Mouse (Mus musculus) gastrocnemius, postnatal 10 days (tissue): ENCODE results near the gene Gm3453. TPM values are rescaled to one million over a fixed set of nuclear protein-coding genes. Genes with fewer than 3 reads are reported as not detected.
A peak's percentile ranks its signal among the peaks of the same experiment; 100 is the strongest.
"Not testable (repeated sequence)": the region's sequence is repeated elsewhere in the genome, so short reads cannot be mapped to it uniquely, and the experiment has no call there.

Source experiments
- DNase-seq: peaks from one replicate; pipeline ENCODE4 v3.0.0; 2021; ENCODE audit warnings: mixed read lengths
- long read RNA-seq, 2 experiments: library from polyadenylated mRNA; stranded (forward); transcript quantifications; one replicate each; pipeline ENCODE4 v2.0.0; 2021
- total RNA-seq, 2 experiments: library from RNA; stranded (reverse); gene quantifications; 2 replicates each; pipeline ENCODE4 v1.2.3; 2021

The Gm3453 gene
- not detected for total RNA-seq
- long read RNA-seq, experiment 1, result 0 reads
- long read RNA-seq, experiment 2, result 0 reads

DNA sequence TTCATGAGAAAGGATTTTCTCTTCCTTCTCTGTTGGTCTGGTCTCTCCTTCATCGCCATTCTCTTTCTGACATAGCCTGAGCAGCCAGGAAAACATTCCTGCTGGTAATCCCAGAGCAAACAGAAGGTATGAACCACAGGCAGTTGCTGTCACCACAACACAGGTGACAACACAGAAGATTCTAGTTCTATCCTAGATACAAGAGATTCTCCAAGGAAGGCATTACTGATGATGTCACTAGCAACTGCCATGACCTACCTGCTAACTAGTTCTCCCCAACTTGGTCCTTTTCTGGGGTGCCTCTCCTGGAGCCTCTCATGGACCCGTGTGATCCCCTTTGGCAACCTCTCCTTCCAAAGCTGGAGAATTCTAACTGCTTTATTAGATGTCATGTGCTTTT lies at the start of gene Gm3453:
Gene Gm3453 (minus strand): TSS at position 101 of the 400 bp plus-strand sequence.
- DNase-seq, result not testable (repeated sequence)

DNA sequence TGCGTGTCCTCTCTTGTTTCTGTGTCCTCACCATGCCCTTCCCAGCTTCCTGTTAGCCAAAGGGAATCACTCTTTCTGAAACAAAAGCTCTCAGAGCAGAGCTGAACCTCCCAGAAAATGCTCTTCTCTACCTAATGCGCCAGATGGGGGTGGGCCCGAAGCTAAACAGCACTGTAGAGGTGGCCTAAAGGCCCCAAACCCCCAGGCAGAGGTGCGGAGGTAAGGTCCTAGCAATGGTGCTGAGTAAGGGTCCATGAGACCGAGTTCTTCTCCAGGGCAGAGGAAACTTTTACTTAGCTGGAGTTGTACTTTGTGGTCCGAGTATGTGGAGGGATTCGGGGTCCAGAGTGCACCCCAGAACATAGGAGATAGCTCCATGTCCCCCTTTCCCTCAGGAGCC lies 8.2 kb upstream of the Gm3453 start:
- DNase-seq, result peak; percentile 8

DNA sequence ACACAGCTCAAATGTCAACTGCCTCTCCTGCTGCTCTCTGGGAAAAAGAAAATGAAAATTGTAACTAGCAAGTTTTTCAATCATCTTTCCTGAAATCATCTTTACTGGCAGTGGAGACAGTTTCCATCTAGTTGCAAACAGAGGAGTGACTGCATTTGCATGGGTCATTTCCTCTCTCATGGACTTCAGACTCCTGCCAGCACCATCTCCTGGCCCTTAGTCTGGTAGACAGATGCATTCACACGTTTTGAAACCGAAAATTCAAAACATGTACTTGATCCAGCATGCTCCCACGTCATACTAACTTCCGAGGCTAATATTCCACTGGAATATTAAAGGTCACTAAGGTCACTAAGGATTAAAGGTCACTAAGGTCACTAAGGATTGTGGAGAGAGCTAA lies 16.5 kb downstream of the Gm3453 start:
- not testable (repeated sequence) for DNase-seq

DNA sequence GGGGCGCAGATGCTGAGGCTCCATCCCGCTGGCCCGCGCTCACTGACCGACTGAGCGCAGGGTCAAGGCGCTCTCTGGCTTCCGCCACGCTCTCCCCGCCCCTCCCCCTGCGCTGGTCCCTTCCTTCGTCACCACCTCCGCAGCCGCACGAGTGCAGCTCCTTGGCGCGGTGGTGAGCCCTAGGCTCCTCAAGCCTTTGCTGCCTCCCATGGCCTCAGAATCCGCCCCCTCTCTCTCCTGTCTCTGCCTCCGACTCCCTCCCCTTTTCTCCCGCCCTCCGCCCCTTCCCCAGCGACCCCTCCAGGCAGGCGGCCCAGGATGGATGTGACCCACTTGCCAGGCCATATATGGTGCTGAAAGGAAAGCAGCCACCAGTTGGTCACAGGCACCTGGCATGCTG lies 17.3 kb downstream of the Gm3453 start, which contains the start of gene Gm3248:
Gene Gm3248 (minus strand): TSS at position 111 of the 400 bp plus-strand sequence.
- DNase-seq, result peak; percentile 12

DNA sequence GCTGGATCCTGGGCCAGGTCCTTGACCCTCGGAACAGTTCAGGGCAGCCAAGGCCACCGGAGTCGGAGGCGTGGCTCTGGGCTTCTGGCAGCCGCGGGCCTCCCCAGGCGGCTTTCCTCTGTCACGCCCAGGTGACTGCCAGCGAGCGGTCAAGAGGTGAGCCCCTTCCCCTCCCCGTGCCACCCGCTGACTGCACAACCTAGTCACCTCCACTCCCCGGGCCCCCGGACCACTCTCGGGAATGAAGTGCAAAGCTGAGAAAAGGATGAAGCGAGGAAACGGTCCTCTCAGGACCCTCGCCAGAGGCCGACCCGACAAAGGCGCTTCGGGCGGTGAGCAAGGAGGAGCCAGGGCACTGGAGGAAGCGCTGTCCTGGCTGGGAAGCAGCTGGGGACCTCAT lies 17.8 kb downstream of the Gm3453 start:
- DNase-seq, result peak; percentile 8

DNA sequence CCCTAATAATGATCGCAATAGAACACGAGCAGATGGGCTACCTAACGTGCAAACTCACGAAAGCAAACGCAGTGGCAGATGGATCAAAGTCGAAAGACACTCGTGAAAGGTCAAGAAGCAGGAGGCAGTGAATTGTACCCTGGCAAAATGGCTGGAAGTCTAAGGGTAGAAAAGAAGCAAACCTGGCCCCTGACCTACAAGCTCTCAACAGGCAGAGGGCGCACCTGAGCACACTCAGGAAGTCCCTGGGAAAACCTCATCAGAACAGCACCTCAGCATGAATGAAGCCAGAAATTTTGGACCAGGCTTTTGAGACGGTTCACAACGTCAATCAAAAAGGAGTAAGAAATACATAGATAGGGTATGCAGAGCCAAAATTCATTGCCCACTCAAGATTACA lies 18.5 kb downstream of the Gm3453 start:
- DNase-seq, result not testable (repeated sequence)

DNA sequence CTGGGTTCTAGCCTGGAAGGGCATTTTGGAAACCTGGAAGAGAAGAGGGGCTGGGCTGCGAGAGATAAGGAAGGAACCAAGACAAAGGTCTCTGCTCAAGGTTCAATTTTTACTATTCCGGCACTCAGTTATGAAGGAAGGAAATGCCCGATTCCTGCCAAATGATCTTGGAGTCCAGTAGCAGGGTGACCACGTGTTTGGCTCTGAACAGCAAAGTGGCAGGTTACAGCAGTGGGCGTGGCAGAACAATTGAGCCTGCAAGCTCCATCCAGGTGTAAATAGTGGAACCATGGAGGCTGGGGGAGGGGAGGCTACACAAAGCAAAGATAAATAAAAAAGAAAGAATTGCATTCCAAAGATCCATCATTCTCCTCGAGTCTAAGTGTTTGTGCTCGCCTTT lies 55.7 kb downstream of the Gm3453 start:
- not testable (repeated sequence) for DNase-seq

Other genes starting within 250 kb of the Gm3453 start
- 1 to 10 TPM in 1 of 2 experiments, under 1 TPM in 1; 0.35 to 1.4 TPM for gene Gm3373, start 237.6 kb downstream of the Gm3453 start, total RNA-seq
- 1 to 10 TPM; 1.9 to 2.6 TPM for gene Gm3383, start 171.2 kb downstream of the Gm3453 start, total RNA-seq
- gene Gm3424, start 148.8 kb downstream of the Gm3453 start, total RNA-seq, result not detected
- 1 to 10 TPM; 1.0 to 1.5 TPM for gene Gm8237, start 98.8 kb downstream of the Gm3453 start, total RNA-seq
- under 1 TPM; 0.82 to 0.88 TPM for gene Gm3248, start 17.4 kb downstream of the Gm3453 start, total RNA-seq
- not detected for gene Gm6337, start 79.1 kb upstream of the Gm3453 start, total RNA-seq
- not detected for gene Gm8206, start 114.8 kb upstream of the Gm3453 start, total RNA-seq
- under 1 TPM; 0.16 to 0.79 TPM for gene Gm3468, start 129.5 kb upstream of the Gm3453 start, total RNA-seq
- gene Gm3476, start 146.7 kb upstream of the Gm3453 start, total RNA-seq, result not detected
- gene Gm21560, start 240.2 kb upstream of the Gm3453 start, total RNA-seq, result under 1 TPM; 0.40 to 0.75 TPM